Mouse (Mus musculus): ENCODE measurements at regions not wholly inside any gene's neighbourhood (a gene's known extent, or its start where the extent isn't known, plus 50 kb on each side); places are given as distances from the start of the nearest gene placed in this dataset.

DNA sequence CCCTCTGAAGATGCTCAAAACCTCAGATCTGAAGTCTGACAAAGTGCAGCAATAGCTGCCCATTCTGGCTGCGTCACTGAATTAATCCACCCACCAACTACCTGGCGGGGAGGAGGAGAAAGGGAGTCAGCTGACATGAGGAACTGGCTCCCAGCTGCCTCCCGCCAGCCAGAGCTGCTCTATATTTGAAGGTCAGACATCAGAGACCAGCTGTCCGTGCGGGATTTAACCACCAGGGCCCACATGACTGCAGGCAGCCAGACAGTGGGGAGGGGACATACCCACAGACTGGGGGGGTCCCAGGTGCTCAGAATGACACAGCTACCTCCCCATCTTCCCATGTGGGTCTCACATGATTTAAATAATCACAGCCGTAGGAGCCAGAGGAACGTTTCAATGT lies 94.8 kb upstream of the Aldh1b1 start:
- DNase-seq = no peak

GRCm38 (mm10) chr4:45699601-45700000 lies 99.2 kb upstream of the Aldh1b1 start:
- DNase-seq = no peak

- DNase-seq = no peak
Observed at GRCm38 (mm10) chr4:45695239-45695638, 103.6 kb upstream of the Aldh1b1 start.

GRCm38 (mm10) chr4:45689991-45690916 lies 108.6 kb upstream of the Aldh1b1 start:
- peak; percentile 61 for DNase-seq

GRCm38 (mm10) chr4:45689572-45689971 lies 109.2 kb upstream of the Aldh1b1 start:
- no peak for DNase-seq

GRCm38 (mm10) chr4:45688233-45688632 lies 110.6 kb upstream of the Aldh1b1 start:
- DNase-seq = no peak

GRCm38 (mm10) chr4:45685031-45685430 lies 113.8 kb upstream of the Aldh1b1 start:
- DNase-seq = no peak

GRCm38 (mm10) chr4:45683205-45683604 lies 115.6 kb upstream of the Aldh1b1 start:
- peak; percentile 8 for DNase-seq

DNA sequence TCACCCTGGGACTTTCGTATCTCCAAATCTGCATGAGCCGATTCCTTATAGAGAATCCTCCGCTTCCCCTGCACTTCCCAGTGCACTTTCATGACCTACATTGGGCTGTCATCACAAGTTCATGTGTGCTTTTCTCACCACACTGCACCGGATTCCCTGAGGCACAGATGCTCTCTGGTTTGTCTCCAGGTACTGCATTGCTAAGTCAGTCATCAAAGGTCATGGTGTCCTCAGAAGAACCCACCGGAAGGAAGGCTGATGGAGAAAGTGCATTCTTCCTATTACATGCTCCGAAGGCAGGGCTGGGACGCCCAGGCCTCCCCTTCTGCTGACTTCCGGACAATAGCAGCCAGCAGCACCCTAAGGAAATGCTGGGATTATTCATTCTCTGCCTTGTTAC lies 116.1 kb upstream of the Aldh1b1 start:
- no peak for DNase-seq

DNA sequence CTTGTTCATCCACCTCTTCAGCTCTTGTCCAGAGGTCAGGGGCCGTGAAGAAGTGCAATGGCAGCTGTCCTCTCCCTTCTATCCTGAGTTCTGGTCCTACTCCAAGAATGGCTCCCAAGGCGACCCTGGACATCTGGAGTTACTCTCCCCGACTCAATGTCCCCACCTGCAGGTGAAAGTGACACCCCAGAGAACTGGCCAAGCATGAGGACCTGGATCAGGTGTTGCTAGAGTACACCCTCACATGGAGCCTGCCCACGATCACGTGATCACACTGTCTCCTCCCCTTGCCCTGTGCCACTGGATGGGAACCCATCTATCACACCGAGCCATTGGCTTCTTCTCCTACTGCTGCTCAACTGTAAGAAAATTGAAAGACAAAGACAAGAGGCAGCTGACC lies 122.7 kb upstream of the Aldh1b1 start:
- DNase-seq = no peak

GRCm38 (mm10) chr4:45674291-45674690 lies 124.5 kb upstream of the Aldh1b1 start:
- no peak for DNase-seq

DNA sequence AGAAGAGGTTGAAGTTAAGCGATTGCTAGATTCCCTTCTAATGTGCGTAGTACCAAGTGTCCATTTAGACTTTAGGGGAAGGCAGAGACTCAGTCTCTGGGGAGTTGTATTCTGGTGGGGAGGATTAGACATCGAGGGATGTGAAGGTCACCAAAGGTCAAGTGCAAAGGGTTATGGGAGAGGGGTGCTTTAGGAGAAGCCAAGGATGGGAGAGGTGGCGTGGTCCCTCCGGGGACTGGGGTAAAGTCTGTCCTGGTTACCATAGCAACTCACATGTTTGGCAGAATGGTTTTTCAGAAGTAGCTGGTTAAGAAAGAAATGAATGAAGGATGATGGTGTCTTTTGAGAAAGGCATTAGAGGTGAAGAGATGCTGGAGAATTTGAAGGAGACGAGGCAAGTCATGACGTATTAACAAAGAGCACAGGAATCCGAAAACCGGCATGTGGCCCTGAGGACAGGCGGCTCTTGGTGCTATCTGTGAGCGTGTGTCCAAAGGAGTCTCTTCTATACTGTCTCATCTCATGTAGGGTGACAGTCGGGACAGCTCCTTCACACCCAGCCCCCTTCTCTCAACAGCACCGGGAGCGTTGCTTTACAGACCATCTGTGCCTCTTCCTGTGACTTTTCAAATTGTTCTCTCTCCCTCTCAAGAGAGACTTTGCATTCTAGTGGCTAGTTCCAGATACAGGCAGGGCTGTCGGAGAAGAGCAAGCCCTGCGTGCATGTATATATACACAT lies 125.6 kb upstream of the Aldh1b1 start:
- no peak for DNase-seq

DNA sequence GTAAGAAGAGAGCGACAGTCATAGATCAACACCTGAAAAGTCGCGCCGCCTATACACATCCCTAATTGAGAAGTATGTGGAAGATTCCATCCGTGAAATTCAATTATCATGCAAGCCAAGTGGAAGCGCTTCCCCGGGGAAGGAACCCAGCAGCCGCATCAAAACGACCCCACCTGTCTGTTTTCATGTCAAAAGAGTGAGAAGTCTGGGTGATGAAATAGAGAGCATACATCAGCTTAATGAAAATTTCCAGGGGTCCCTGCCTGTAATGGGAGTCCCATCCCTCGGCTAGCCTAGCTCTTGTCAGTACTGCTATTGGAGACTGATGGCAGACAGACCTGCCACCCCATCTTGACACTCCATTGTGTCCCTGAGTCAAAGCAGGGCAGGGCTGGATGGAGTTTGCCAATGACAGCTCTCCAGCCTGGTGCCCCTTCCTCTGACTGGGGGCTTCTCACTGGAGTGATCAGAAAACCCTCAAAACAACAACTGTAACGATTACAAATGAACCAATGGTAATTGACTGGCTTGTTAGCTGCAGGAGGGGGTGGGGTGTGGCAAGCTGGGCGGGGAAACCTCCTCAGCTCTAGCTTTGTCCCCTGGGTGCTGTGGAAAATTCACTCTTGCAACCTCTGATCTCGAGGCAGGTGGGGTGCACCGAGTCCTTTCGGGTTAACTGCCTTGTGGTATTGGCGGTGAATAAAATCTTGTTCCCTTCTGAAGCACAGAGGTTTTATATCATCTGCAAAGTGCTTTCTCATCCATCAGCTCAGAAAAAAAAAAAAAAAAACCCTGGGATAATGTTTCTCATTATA lies 126.4 kb upstream of the Aldh1b1 start:
- DNase-seq = no peak

DNA sequence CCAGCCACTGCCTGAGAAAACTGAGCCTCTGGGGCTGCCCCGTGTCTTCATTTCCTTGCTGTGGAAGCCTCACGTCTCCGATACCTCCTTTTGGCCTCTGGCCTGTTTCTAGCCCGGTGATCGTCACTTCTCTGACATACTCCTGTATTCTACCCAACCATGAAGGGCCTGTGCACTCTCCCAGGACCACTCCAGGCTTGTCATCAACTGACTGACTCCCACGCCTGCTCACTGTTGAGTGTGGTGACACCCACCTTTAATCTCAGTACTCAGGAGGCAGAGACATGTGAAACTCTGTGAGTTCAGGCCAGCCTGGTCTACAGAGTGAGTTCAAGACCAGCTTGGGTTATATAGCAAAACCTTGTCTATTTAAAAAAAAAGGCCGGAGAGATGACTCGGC lies 132.1 kb upstream of the Shb start:
- DNase-seq = no peak

- no peak for DNase-seq
Observed at GRCm38 (mm10) chr4:45657350-45657978, 125.2 kb upstream of the Shb start.

DNA sequence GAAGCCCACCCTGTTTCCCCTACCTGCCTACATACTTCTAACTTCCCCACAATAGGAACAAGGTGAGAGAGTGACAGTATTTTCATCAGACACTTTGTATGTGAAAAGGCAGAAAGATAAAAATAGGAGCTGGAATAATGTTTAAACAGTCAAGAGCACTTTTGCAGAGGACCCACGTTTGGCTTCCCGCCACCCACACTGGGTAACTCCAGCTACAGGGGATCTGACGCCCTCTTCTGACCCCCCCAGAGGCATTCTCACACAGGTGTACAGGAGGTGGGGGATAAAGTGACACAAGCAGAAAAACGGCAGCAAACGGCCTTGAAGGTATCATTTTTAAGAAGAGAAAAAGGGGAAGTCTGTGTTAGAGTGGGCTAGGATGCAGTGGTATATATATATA lies 123.5 kb upstream of the Shb start:
- DNase-seq = no peak

DNA sequence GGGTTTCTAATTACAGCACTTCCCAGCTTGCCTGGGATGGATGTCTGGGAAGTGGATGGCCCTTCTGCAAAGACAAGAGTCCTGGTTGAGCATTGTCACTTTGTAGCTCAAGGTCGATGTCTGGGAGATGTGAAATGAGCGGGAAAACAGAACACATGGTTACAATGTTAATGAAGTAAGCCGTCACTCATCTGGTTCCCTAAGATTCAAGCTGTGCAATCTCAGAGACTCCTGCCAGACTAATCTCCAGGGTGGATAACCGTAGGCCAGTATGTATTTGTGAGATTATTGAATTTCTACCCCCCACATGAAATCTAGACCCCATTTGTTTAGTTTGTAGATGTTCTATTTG lies 122.5 kb upstream of the Shb start:
- DNase-seq = no peak

- no peak for DNase-seq
Observed at GRCm38 (mm10) chr4:45654019-45654803, 121.9 kb upstream of the Shb start.

GRCm38 (mm10) chr4:45648884-45649577 lies 116.8 kb upstream of the Shb start:
- DNase-seq = no peak

DNA sequence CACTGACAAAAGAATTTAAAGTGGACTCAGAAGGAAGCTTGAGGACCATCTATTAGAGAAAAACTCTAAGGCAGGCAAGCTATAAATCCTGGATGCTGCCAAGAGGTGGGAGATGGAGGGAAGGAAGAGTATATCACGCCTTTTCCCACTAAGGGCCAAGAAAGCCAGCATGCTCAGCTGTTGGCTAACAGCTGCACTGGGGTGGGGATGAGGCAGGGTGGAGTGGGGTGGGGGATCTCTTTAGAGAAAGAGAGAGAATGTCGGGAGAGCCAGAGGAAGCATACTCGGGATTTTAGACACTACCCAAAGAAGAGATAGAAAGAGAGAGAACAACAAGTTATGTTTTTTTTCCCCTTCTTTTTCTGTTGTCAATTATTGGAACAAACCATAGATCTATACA lies 115.2 kb upstream of the Shb start:
- no peak for DNase-seq

- DNase-seq = no peak
Observed at GRCm38 (mm10) chr4:45642604-45643003, 110.3 kb upstream of the Shb start.

Data from cerebellum, adult 11-12 months (tissue).